Mouse (Mus musculus) urinary bladder, postnatal 4 days (tissue): ENCODE measurements around the gene Grip1.

Experiments used
- DNase-seq, 2 experiments: peaks; one replicate each; pipeline ENCODE4 v3.0.0; 2021 to 2022; ENCODE audit warnings: low spot score in 2 of 2

Grip1 gene

DNA sequence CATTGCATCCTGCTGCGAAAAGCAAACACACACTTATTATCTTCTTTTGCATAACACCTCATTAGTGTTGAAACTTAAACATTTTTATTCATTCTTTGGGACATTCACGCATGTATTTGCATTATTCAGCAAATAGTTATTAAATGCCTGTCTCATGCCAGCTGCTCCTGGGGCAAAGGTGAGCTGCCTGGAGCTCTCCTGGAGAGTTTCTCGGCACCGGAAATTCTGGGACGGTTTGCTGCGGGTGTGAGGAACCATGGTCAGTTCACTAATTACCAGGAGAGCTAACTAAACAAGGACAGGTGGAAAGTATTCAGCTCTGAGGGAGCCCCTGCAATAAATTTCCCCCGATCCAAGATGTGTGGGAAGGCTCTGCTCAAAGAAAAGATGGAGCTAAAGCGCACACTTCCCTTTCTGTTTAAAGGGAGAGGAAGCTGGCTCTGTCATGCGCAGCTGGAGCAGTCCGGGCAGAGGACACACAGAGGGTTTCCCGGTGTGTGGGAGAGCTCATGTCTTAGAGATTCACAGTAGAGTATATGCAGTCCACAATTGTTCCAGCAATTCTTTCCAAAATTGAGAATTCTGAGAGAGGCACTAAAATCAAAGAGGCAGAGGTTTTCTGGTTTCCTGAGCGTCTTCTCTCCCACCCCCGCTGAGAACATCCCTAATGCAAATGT is 675.1 kb downstream of the Grip1 start:
- no peak for DNase-seq

DNA sequence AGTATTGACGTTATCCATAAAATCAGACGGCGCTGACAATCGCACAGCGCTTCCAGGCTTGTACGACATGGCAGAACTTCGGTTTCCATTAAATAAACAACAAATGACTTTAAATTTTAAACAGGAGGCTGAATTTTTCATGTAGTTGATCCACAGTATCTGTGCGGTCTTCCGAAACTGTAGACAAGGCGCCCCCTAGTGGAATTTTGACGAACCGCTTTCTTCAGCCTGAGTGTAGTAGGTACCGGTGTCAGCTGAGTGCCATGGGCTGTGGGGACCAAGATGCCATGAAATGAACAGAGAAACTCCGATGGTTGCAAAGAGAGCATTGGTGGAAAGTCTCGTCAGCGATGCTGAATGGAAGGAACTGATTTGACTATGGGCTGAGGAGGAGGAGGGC is 677.0 kb downstream of the Grip1 start:
- peak in 1 of 2 experiments; percentile 63 for DNase-seq

DNA sequence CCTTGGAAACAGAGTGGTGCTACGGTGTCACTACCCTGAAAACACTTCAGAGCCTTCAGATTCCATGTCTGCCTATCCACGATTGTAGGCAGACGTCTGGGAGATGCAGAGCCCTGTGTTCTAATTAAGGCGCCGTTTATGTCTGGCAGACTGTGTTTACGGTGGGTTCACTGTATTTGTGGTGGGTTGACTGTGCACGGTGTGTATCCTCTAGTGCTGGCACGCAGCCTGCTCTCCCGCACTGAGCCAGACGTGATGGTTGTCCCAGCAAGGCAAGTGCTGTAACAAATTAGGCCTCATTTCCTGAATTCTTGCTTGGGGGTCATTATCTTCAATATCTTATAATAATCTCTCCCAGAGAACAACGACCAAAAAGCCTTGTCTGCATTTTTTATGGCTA is 680.1 kb downstream of the Grip1 start:
- DNase-seq, result no peak

DNA sequence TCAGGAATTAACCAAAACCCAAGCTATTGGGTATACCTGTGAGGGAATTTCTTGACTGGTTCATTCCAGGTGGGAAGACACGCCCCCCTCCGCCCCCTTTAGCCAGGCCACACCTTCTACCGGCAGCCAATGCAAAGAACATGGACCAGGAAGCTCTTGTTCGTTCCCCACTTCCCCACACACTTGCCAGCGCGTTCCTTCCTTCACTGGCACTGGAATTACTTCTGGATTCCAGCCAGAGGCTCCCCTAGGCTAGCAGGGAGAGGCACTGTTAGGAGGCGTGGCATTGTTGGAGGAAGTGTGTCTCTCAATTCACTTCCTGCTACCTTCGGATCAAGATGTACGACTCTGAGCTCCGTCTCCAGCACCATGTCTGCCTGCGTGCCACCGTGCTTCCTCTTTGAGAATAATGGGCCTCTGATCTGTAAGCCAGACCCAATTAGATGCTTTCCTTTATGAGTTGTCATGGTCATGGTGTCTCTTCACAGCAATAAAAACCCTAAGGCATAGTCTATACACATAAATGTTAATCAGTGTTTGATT is 682.5 kb downstream of the Grip1 start:
- DNase-seq, result no peak
